Mouse (Mus musculus) embryo, embryonic 11.5 days (tissue): ENCODE measurements at regions not wholly inside any gene's neighbourhood (a gene's known extent, or its start where the extent isn't known, plus 50 kb on each side); places are given as distances from the start of the nearest gene placed in this dataset.

Source experiments
- DNase-seq: peaks from one replicate; pipeline ENCODE4 v3.0.0-alpha.2; 2012; ENCODE audit warnings: low read depth, low spot score

GRCm38 (mm10) chr8:41648276-41648675 lies 231.4 kb upstream of the Frg1 start:
- DNase-seq, result no peak

- DNase-seq, result no peak
These were observed 227.8 kb upstream of the Frg1 start for GRCm38 (mm10) chr8:41644626-41645025.

GRCm38 (mm10) chr8:41623841-41624240 lies 207.0 kb upstream of the Frg1 start:
- DNase-seq, result no peak

- no peak for DNase-seq
These were observed 183.4 kb upstream of the Frg1 start for GRCm38 (mm10) chr8:41600255-41600654.

GRCm38 (mm10) chr8:41594446-41594845 lies 177.6 kb upstream of the Frg1 start:
- no peak for DNase-seq

- DNase-seq, result no peak
These were observed 176.8 kb upstream of the Frg1 start for GRCm38 (mm10) chr8:41593666-41594042.

GRCm38 (mm10) chr8:41592741-41593665 lies 176.1 kb upstream of the Frg1 start:
- DNase-seq, result no peak

- no peak for DNase-seq
These were observed 175.3 kb upstream of the Frg1 start for GRCm38 (mm10) chr8:41592174-41592573.

- DNase-seq, result no peak
These were observed 171.3 kb upstream of the Frg1 start for GRCm38 (mm10) chr8:41588157-41588556.

GRCm38 (mm10) chr8:41573027-41573885 lies 156.4 kb upstream of the Frg1 start:
- DNase-seq, result peak; percentile 76

GRCm38 (mm10) chr8:41570566-41570965 lies 153.7 kb upstream of the Frg1 start:
- no peak for DNase-seq

- no peak for DNase-seq
These were observed 145.1 kb upstream of the Frg1 start for GRCm38 (mm10) chr8:41561995-41562394.

- DNase-seq, result no peak
These were observed 139.9 kb upstream of the Frg1 start for GRCm38 (mm10) chr8:41556819-41557218.

- DNase-seq, result no peak
These were observed 136.1 kb upstream of the Frg1 start for GRCm38 (mm10) chr8:41552747-41553534.

- no peak for DNase-seq
These were observed 135.1 kb upstream of the Frg1 start for GRCm38 (mm10) chr8:41551925-41552414.

GRCm38 (mm10) chr8:41550095-41550420 lies 133.2 kb upstream of the Frg1 start:
- DNase-seq, result no peak

GRCm38 (mm10) chr8:41549220-41550094 lies 132.6 kb upstream of the Frg1 start:
- no peak for DNase-seq

- no peak for DNase-seq
These were observed 131.0 kb upstream of the Frg1 start for GRCm38 (mm10) chr8:41547730-41548368.

- no peak for DNase-seq
These were observed 115.3 kb upstream of the Frg1 start for GRCm38 (mm10) chr8:41532212-41532611.

GRCm38 (mm10) chr8:41529581-41529980 lies 112.7 kb upstream of the Frg1 start:
- no peak for DNase-seq
